Mouse (Mus musculus): ENCODE data around the gene Exosc9. TPM values are rescaled to one million over a fixed set of nuclear protein-coding genes. Genes with fewer than 3 reads are reported as not detected.

The Exosc9 gene
- 138 TPM for polyA plus RNA-seq (2014; fragmentation: Illumina TruSeq; extraction: RNeasy Lipid Tissue Mini Kit (QIAGEN cat#74804))

GRCm38 (mm10) chr3:36552406-36553047 lies at the start of gene Exosc9:
TSS of gene Exosc9 (plus strand) at chr3:36552606.

DNA sequence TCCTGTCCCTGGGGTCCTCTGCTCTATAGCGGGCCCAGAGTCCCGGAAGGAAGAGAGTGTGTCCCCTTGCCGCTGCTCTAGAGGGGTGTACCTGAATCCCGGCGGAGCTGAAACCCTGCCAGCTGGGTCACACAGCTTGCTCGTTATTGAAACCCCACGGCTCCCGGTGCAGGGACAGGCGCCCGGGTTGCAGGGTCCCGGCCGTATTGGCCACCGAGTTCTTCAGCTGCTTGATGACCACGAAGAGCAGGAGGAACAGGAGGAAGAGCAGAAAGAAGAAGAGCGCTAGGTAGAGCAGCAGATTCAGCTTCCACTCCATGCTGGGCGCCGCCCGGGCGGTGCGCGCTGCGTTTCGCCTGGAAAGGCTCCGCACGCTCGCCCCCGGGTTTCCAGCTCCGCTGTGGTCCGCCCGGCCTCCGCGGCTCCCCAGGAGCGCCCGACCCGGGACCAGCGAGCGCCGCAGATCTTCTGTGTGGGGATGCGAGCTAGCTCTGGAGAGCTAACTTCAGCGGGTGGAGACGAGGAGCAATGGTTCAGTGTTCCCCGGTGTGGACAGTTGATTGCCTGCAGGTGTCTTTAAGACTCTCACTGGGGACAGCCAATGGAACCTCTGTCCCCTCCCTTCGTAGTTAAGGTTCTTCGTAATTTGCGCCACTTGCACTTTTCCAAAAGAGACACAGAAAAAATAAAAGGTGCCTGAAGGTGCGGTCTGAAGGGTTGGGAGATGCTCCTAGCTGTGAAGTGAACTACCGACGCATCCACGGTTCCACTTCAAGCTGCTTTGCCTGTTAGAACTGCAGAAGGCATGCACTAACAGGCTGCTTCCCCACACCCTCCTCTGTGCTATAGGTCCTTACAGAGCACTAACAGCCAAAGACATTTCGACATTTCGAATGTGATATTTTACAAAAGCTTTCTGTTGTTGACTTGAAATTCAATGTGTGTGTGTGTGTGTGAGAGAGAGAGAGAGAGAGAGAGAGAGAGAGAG lies 31.0 kb upstream of the Exosc9 start, which contains the start of gene Gm11549:
Gene Gm11549, minus strand, starts transcription at position 741 of the 988 bp plus-strand sequence.

DNA sequence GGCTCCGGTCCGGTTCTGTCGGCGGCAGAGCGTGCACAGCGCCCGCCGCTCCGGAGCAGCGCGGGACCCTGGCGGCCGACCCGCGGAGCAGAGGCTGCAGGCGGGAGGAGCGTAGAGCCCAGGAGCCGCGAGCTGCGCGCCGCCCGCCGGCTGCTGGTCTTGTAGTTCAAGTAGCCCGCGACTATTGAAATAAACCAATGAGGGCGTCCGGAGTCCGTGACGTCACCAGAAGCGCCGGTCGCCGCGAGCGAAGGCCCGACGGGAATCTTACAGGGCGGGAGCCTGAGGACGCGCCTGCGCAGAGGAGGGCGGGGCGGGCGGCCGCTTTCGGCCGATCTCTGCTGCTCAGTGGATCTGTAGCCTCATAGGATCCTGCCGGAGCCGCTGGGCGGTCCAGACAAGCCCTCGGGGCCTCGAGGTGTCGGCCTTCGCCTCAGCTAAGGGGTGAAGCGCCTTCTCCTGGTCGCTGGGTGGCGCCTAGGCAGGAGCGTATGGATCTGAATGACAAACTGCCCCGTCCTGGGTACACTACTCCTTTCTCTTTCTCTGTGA lies 19.5 kb downstream of the Exosc9 start, which contains the start of gene Ccna2:
Gene Ccna2, minus strand, starts transcription at position 324 of the 552 bp plus-strand sequence.

GRCm38 (mm10) chr3:36613202-36613907 lies 60.9 kb downstream of the Exosc9 start, which contains the start of gene Bbs7:
TSS of gene Bbs7 (minus strand) at chr3:36613477.

Other genes with a start within 250 kb of the Exosc9 start
- gene Anxa5, start 76.7 kb upstream of the Exosc9 start, polyA plus RNA-seq (2014; fragmentation: Illumina TruSeq; extraction: RNeasy Lipid Tissue Mini Kit (QIAGEN cat#74804)) = 301 TPM
- not detected for gene 1810062G17Rik, start 76.7 kb upstream of the Exosc9 start, polyA plus RNA-seq (2014; fragmentation: Illumina TruSeq; extraction: RNeasy Lipid Tissue Mini Kit (QIAGEN cat#74804))
- 0.26 TPM for gene Gm11549, start 30.8 kb upstream of the Exosc9 start, polyA plus RNA-seq (2014; fragmentation: Illumina TruSeq; extraction: RNeasy Lipid Tissue Mini Kit (QIAGEN cat#74804))
- 233 TPM for gene Ccna2, start 19.5 kb downstream of the Exosc9 start, polyA plus RNA-seq (2014; fragmentation: Illumina TruSeq; extraction: RNeasy Lipid Tissue Mini Kit (QIAGEN cat#74804))
- 28.0 TPM for gene Bbs7, start 60.9 kb downstream of the Exosc9 start, polyA plus RNA-seq (2014; fragmentation: Illumina TruSeq; extraction: RNeasy Lipid Tissue Mini Kit (QIAGEN cat#74804))
- 25.1 TPM for gene Trpc3, start 137.6 kb downstream of the Exosc9 start, polyA plus RNA-seq (2014; fragmentation: Illumina TruSeq; extraction: RNeasy Lipid Tissue Mini Kit (QIAGEN cat#74804))